Mouse (Mus musculus): Measurements from ENCODE around the gene Mettl24.

- no peak for TF ChIP-seq CTCF (IDR thresholded peaks at IDR 0.05; ENCODE audit: borderline replicate concordance, insufficient read depth, low read depth, low read length)
- TF ChIP-seq POLR2A (IDR thresholded peaks at IDR 0.05; ENCODE audit: borderline replicate concordance, insufficient read depth, low read length) = no peak
Measured at GRCm38 (mm10) chr10:40843841-40844240, 160.8 kb downstream of the Mettl24 start.

Data from cerebellum, adult 2 months (tissue).